Mouse (Mus musculus): ENCODE data around the gene Stk40. TPM values are rescaled to one million over a fixed set of nuclear protein-coding genes. Genes with fewer than 3 reads are reported as not detected.
A peak's percentile ranks its signal among the peaks of the same experiment; 100 is the strongest.
"Not testable (repeated sequence)": the region's sequence is repeated elsewhere in the genome, so short reads cannot be mapped to it uniquely, and the experiment has no call there.

Stk40 gene
- polyA plus RNA-seq, 1 experiment from 2014 or later = 19.0 TPM

DNA sequence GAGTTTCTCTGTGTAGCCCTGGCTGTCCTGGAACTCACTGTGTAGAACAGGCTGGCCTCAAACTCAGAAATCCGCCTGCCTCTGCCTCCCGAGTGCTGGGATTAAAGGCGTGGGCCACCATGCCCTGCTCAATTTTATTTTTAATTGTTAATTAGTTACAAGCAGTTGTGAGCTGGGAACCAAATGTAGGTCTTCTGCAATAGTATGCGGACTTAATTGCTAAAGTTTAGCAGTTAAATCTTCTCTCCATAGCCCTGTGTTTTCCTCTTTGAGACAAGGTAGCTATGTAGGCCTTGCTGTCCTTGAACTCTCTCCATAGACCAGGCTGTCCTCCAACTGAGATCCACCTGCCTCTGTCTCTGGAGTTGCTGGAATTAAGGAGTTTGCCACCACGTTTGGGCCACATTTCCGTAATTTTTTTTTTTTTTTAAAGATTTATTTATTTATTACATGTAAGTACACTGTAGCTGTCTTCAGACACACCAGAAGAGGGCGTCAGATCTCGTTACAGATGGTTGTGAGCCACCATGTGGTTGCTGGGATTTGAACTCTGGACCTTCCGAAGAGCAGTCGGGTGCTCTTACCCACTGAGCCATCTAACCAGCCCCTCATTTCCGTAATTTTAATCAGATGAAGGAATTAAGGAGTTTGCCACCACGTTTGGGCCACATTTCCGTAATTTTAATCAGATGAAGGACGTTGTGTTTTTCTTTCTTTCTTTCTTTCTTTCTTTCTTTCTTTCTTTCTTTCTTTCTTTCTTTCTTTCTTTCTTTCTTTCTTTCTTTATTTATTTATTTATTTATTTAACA is 7.9 kb upstream of the Stk40 start:
- H3K4me1 ChIP-seq (replicated peaks; ENCODE audit: control insufficient read depth, insufficient read depth, low read length); H3K9me3 ChIP-seq (ENCODE audit: control insufficient read depth, low read length); ATAC-seq (ENCODE audit: low FRiP score); H3K36me3 ChIP-seq (ENCODE audit: control insufficient read depth, insufficient read depth, low read length); H3K4me3 ChIP-seq (ENCODE audit: low read depth, low read length); H3K9ac ChIP-seq (ENCODE audit: low read depth, low read length); H3K27ac ChIP-seq (ENCODE audit: low read depth, low read length); H3K27me3 ChIP-seq (ENCODE audit: control insufficient read depth, insufficient read depth, low read length); DNase-seq (ENCODE audit: low spot score): not testable (repeated sequence)
- 57% methylated on average over 14 of the region's 14 CpGs for WGBS
- peak overlapping the region; percentile 55; the same call in 1 of the 2 replicates for H3K4me2 ChIP-seq (replicated peaks; ENCODE audit: low read depth, low read length)

DNA sequence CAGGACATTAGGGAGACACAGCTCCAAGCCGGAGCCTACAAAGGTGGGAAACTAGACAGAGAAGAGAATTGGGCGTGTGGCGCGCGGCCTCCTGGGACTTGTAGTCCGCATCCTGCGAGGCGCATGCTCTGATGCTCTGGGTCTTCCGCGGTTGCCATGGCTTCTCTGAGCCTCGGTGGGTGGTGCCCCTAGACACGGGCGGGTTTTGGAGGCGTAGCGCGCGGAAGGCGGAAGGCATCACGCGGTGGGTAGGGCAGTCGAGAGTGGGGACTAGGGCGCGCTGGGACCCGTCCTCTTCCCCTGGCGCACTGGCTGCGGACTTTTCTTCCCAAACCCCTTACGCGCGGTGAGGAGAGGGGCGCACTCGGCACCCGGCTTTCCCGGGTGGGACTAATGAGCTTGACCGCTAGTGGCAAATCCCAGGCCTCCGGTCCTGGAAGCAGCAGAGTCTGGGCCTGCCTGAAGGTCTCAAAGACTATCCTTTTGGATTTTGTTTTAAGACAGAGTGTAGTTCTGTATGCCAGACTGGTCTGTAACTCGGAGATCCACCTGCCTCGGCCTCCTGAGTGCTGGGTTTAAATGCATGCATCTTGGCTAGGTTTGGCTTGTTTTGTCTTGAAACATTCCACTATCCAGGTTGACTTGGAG is 7.2 kb upstream of the Stk40 start, which contains the start of gene Lsm10:
TSS of gene Lsm10 (plus strand) at position 160 of the 648 bp plus-strand sequence.
- no peaks in the 10 kb centered on the region for H3K36me3 ChIP-seq (ENCODE audit: control insufficient read depth, insufficient read depth, low read length)
- peak within 1 kb of the TSS; percentile 70 for H3K27ac ChIP-seq (ENCODE audit: low read depth, low read length)
- 5% methylated on average over 35 of the region's 37 CpGs for WGBS
- H3K4me1 ChIP-seq (replicated peaks; ENCODE audit: control insufficient read depth, insufficient read depth, low read length) = no peaks in the 10 kb centered on the region
- peak; percentile 97 for ATAC-seq (ENCODE audit: low FRiP score)
- H3K9ac ChIP-seq (ENCODE audit: low read depth, low read length) = peak within 1 kb of the TSS; percentile 75
- H3K27me3 ChIP-seq (ENCODE audit: control insufficient read depth, insufficient read depth, low read length) = no peaks in the 10 kb centered on the region
- peak; percentile 96 for DNase-seq (ENCODE audit: low spot score)
- H3K4me3 ChIP-seq (ENCODE audit: low read depth, low read length) = peak within 1 kb of the TSS; percentile 62
- no peaks in the 10 kb centered on the region for H3K9me3 ChIP-seq (ENCODE audit: control insufficient read depth, low read length)
- H3K4me2 ChIP-seq (replicated peaks; ENCODE audit: low read depth, low read length) = peak within 1 kb of the TSS; percentile 55

DNA sequence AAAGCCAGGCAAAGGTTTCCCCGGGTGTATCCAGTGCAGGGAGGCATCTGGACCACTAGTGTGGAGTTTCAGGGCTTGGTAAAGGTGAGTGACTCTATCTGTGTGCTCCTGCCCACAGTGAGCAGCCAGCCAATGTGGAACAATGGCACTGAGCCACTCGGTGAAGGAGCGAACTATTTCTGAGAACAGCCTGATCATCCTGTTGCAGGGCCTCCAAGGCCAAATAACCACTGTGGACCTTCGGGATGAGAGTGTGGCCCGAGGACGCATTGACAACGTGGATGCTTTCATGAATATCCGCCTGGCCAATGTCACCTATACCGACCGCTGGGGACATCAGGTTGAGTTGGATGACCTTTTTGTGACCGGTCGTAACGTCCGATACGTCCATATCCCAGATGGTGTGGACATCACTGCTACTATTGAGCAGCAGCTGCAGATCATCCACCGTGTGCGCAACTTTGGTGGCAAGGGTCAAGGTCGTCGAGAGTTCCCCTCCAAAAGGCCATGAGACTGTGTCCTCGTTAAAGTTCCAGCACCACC is 6.0 kb upstream of the Stk40 start:
- H3K4me3 ChIP-seq (ENCODE audit: low read depth, low read length) = no peak overlapping the region
- whole genome bisulfite sequencing = 93% methylated on average over 20 of the region's 20 CpGs
- no peak for DNase-seq (ENCODE audit: low spot score)
- H3K9me3 ChIP-seq (ENCODE audit: control insufficient read depth, low read length) = no peaks in the 10 kb centered on the region
- no peaks in the 10 kb centered on the region for H3K27me3 ChIP-seq (ENCODE audit: control insufficient read depth, insufficient read depth, low read length)
- H3K4me1 ChIP-seq (replicated peaks; ENCODE audit: control insufficient read depth, insufficient read depth, low read length) = no peaks in the 10 kb centered on the region
- no peaks in the 10 kb centered on the region for H3K36me3 ChIP-seq (ENCODE audit: control insufficient read depth, insufficient read depth, low read length)
- H3K4me2 ChIP-seq (replicated peaks; ENCODE audit: low read depth, low read length) = no peak overlapping the region
- no peak overlapping the region for H3K9ac ChIP-seq (ENCODE audit: low read depth, low read length)
- H3K27ac ChIP-seq (ENCODE audit: low read depth, low read length) = no peak overlapping the region
- ATAC-seq (ENCODE audit: low FRiP score) = no peak

DNA sequence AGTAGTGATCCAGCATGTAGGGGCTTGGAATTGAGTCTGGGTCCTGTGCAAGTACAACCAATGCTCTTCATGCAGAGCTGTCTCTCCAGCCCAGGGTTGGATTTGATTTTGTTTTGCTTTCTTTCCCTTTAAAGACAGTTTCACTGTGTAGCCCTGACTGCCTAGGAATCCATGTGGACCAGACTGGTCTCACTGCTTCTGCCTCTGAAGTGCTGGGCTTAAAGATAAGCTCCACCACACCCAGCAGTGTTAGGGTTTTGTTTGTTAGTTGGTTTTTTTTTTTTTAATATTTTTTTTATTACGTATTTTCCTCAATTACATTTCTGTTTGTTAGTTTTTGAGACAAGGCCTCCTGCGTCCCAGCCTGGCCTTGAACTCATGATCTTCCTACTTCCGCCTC is 4.4 kb upstream of the Stk40 start:
- WGBS = 90% methylated on average over 3 of the region's 3 CpGs
- no peak overlapping the region for H3K4me3 ChIP-seq (ENCODE audit: low read depth, low read length)
- DNase-seq (ENCODE audit: low spot score) (no peak), ATAC-seq (ENCODE audit: low FRiP score) (no peak)
- no peaks in the 10 kb centered on the region for H3K27me3 ChIP-seq (ENCODE audit: control insufficient read depth, insufficient read depth, low read length)
- H3K9me3 ChIP-seq (ENCODE audit: control insufficient read depth, low read length) = no peaks in the 10 kb centered on the region
- no peak overlapping the region for H3K9ac ChIP-seq (ENCODE audit: low read depth, low read length)
- H3K36me3 ChIP-seq (ENCODE audit: control insufficient read depth, insufficient read depth, low read length) = no peaks in the 10 kb centered on the region
- no peak overlapping the region for H3K4me2 ChIP-seq (replicated peaks; ENCODE audit: low read depth, low read length)
- H3K4me1 ChIP-seq (replicated peaks; ENCODE audit: control insufficient read depth, insufficient read depth, low read length) = no peaks in the 10 kb centered on the region
- H3K27ac ChIP-seq (ENCODE audit: low read depth, low read length) = no peak overlapping the region

DNA sequence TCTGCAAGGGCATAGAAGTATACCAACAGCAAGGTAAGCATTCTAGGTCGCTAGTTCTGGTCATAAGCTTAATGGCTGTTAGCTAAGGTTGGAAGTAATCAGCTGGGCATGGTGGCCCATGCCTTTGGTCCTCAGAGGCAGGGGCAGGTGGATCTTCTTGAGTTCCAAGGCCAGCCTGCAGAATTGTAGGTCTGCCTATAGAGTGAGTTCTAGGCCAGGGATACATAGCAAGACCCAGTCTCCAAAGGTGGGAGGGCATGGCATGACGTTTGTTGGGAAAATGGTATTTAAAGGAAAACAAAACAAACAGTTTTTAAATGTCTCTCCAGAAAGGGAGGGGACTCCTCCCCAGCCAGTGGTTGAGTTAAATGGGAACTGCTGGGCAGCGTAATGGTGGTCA is 3.0 kb upstream of the Stk40 start:
- Histone ChIP-seq H3K36me3 (ENCODE audit: control insufficient read depth, insufficient read depth, low read length) (no peaks in the 10 kb centered on the region), H3K9ac (ENCODE audit: low read depth, low read length) (no peak overlapping the region), H3K4me1 (replicated peaks; ENCODE audit: control insufficient read depth, insufficient read depth, low read length) (peaks cover 4% of the 10 kb centered on the region; the same call in 1 of the 2 replicates), H3K27ac (ENCODE audit: low read depth, low read length) (no peak overlapping the region), H3K9me3 (ENCODE audit: control insufficient read depth, low read length) (no peaks in the 10 kb centered on the region), H3K4me2 (replicated peaks; ENCODE audit: low read depth, low read length) (no peak overlapping the region), H3K27me3 (ENCODE audit: control insufficient read depth, insufficient read depth, low read length) (no peaks in the 10 kb centered on the region), H3K4me3 (ENCODE audit: low read depth, low read length) (no peak overlapping the region)
- ATAC-seq (ENCODE audit: low FRiP score) (no peak), DNase-seq (ENCODE audit: low spot score) (no peak)
- WGBS = 85% methylated on average over 3 of the region's 3 CpGs

DNA sequence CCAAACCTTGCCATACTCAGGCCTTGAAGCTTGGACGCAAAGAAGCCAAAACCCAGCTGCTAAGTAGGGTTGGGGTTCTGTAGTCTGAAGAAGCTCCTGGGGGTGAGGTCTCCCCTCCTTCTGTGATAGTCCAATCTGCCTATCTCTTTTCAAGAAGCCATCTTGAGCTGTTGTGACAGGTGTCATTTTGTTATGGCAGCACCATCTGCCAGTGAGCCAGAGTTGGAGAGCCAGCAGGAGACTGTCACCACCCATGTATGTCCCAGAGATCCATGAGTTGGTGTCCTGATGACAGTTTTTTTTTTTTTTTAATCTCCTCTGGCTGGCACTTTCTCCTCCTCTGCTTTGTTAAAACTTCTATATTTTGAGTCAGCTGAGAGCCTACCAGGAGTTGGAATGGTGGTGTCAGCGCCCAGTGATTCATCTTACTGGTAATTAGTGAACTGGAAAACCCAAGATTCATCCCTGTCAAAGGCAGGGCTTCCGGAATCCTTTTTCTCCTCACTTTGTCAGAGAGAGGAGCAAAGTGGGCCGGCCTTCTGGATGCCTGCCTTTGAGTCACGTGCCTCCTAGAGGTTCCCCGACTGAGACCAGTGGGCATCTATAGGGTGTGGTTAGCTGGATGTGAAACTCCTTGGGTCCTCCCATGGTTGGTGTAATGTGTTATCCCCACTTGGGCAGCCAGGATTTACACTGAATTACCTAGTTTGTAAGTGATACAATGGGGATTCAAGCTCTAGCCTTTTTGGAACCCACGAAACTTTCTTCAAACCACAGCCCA is 1.5 kb upstream of the Stk40 start:
- H3K27ac ChIP-seq (ENCODE audit: low read depth, low read length) = no peak overlapping the region
- H3K4me1 ChIP-seq (replicated peaks; ENCODE audit: control insufficient read depth, insufficient read depth, low read length) = peaks cover 4% of the 10 kb centered on the region; the same call in 1 of the 2 replicates
- H3K27me3 ChIP-seq (ENCODE audit: control insufficient read depth, insufficient read depth, low read length) = no peaks in the 10 kb centered on the region
- DNase-seq (ENCODE audit: low spot score) = peak; percentile 11
- 43% methylated on average over 7 of the region's 7 CpGs for WGBS
- no peaks in the 10 kb centered on the region for H3K9me3 ChIP-seq (ENCODE audit: control insufficient read depth, low read length)
- no peak for ATAC-seq (ENCODE audit: low FRiP score)
- no peak overlapping the region for H3K9ac ChIP-seq (ENCODE audit: low read depth, low read length)
- no peaks in the 10 kb centered on the region for H3K36me3 ChIP-seq (ENCODE audit: control insufficient read depth, insufficient read depth, low read length)
- no peak overlapping the region for H3K4me3 ChIP-seq (ENCODE audit: low read depth, low read length)
- no peak overlapping the region for H3K4me2 ChIP-seq (replicated peaks; ENCODE audit: low read depth, low read length)

DNA sequence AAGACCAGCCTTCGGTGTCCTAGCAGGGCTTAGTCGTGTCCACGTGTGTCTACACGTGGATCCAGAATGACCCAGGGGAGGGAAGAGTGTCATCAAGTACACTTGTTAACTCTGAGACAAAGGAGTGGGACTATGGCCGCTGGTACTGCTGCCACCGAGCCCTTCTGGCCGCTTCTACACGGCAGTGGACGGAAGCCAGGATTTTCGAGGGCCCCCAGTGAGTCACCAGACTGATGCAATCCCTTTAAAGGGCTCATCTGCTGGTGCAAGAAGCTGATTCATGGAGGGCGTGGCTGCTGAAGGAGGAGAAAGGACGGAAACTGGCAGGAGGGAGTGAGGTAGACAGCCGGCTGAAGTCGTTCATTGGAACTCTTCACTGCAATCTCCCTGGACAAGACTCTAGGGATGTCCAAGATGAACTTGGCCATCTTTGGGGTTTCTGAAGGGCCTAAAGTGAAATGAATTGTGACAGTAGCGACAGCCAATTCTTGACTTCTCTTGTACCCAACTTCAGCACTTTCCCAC is 638 bp upstream of the Stk40 start:
- 4% methylated on average over 15 of the region's 15 CpGs for WGBS

More for the DNA sequence above, 638 bp upstream of the Stk40 start:
- Histone ChIP-seq H3K4me3 (ENCODE audit: low read depth, low read length) (peak overlapping the region; percentile 94), H3K4me1 (replicated peaks; ENCODE audit: control insufficient read depth, insufficient read depth, low read length) (peaks cover 4% of the 10 kb centered on the region; the same call in 1 of the 2 replicates), H3K27me3 (ENCODE audit: control insufficient read depth, insufficient read depth, low read length) (no peaks in the 10 kb centered on the region), H3K36me3 (ENCODE audit: control insufficient read depth, insufficient read depth, low read length) (no peaks in the 10 kb centered on the region), H3K4me2 (replicated peaks; ENCODE audit: low read depth, low read length) (peak overlapping the region; percentile 93), H3K9me3 (ENCODE audit: control insufficient read depth, low read length) (no peaks in the 10 kb centered on the region), H3K27ac (ENCODE audit: low read depth, low read length) (peak overlapping the region; percentile 72), H3K9ac (ENCODE audit: low read depth, low read length) (peak overlapping the region; percentile 46)
- DNase-seq (ENCODE audit: low spot score) = peak; percentile 69
- peak; percentile 43 for ATAC-seq (ENCODE audit: low FRiP score)
